Mouse (Mus musculus) lung, embryonic 16.5 days (tissue): Measurements from ENCODE around the gene Cmpk2. TPM values are rescaled to one million over a fixed set of nuclear protein-coding genes. Genes with fewer than 3 reads are reported as not detected.
A peak's percentile ranks its signal among the peaks of the same experiment; 100 is the strongest.
"Not testable (repeated sequence)": the region's sequence is repeated elsewhere in the genome, so short reads cannot be mapped to it uniquely, and the experiment has no call there.

Experiments
- ATAC-seq: fragments of 200-750 bp; cut with Nextera tagmentation; 2 replicates; pipeline ENCODE4 v1.8.0; 2017; ENCODE audit warnings: low read depth, mild to moderate bottlenecking, moderate library complexity
- H3K27ac ChIP-seq: fragments of 300-500 bp; sonication (generic); 2 replicates; pipeline ENCODE4 v1.5.1; 2014; ENCODE audit warnings: mild to moderate bottlenecking, control low read depth, low read length
- H3K27me3 ChIP-seq: fragments of 300-500 bp; sonication (generic); 2 replicates; pipeline ENCODE4 v1.6.1; 2014; ENCODE audit warnings: low read depth, low read length, mixed read lengths; ENCODE audit not compliant: control insufficient read depth, insufficient read depth
- H3K36me3 ChIP-seq: fragments of 300-500 bp; sonication (generic); 2 replicates; pipeline ENCODE4 v1.6.1; 2014; ENCODE audit warnings: low read length; ENCODE audit not compliant: control insufficient read depth, insufficient read depth
- H3K4me1 ChIP-seq: fragments of 300-500 bp; sonication (generic); replicated peaks from 2 replicates; pipeline ENCODE4 v1.6.1; 2014; ENCODE audit warnings: low read length, mixed read lengths; ENCODE audit not compliant: control insufficient read depth, insufficient read depth
- H3K4me2 ChIP-seq: fragments of 300-500 bp; sonication (generic); 2 replicates; pipeline ENCODE4 v1.6.1; 2014; ENCODE audit warnings: low read depth, low read length, control low read depth
- H3K4me3 ChIP-seq: fragments of 300-500 bp; sonication (generic); 2 replicates; pipeline ENCODE4 v1.5.1; 2014; ENCODE audit warnings: mild to moderate bottlenecking, low read length, control low read depth
- H3K9ac ChIP-seq: fragments of 300-500 bp; sonication (generic); 2 replicates; pipeline ENCODE4 v1.6.1; 2014; ENCODE audit warnings: low read length, control low read depth
- H3K9me3 ChIP-seq: fragments of 300-500 bp; sonication (generic); 2 replicates; pipeline ENCODE4 v1.6.1; 2016; ENCODE audit warnings: low read length; ENCODE audit not compliant: control insufficient read depth
- WGBS: fragments of 180-500 bp; shearing (Covaris S2); extraction: QIAGEN DNeasy Blood & Tissue Kit; methylation state at CpG from one replicate; pipeline ENCODE4 v1.1.7; 2014; 5-methylcytosine and 5-hydroxymethylcytosine counted together
- polyA plus RNA-seq: library from polyadenylated mRNA; unstranded; fragments of >200 nt; fragmentation: Nextera tagmentation; extraction: Ambion mirVana; gene quantifications from 2 replicates; pipeline ENCODE4 v1.2.1, GENCODE M21; 2015

Gene Cmpk2
- polyA plus RNA-seq, 1 experiment from 2014 or later: 8.6 TPM

DNA sequence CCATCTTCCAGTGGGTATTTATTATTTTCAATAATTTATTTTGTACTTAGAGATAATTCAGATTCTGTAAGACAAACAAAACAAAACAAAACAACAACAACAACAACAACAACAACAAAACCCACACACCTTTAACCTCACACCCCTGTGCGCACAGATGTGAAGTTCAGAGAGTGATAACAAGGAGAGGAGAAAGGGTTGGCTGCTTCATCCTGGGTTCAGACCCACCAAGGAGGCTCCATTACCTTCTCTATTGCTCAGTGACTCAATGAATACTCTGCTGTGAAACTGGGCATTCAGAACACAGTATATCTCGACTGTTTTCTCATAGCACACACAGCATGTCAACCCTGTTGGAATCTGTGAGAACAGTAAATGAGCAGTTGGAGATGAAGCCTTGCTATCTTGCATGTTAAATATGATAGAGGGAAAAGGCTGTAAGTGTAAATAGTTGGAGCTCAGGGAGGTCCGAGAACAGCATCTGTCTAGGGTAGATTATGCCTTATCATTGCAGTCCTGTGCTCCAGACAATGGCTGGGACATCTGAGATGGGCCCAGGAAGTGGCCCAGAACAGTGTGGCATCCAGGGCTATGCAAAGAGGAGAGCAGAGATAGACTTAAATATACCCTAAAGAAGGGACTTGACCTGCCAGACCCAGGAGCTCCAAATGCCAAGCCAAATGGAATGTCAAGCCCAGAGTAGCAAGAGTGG lies 3.9 kb downstream of the Cmpk2 start:
- Histone ChIP-seq H3K4me3 (no peak overlapping the region), H3K4me2 (no peak overlapping the region), H3K27me3 (no peaks in the 10 kb centered on the region), H3K27ac (no peak overlapping the region), H3K36me3 (no peaks in the 10 kb centered on the region), H3K9ac (no peak overlapping the region), H3K9me3 (no peaks in the 10 kb centered on the region), H3K4me1 (peaks cover 5% of the 10 kb centered on the region; the same call in 1 of the 2 replicates)
- ATAC-seq: no peak
- 78% methylated on average over 3 of the region's 3 CpGs for WGBS

DNA sequence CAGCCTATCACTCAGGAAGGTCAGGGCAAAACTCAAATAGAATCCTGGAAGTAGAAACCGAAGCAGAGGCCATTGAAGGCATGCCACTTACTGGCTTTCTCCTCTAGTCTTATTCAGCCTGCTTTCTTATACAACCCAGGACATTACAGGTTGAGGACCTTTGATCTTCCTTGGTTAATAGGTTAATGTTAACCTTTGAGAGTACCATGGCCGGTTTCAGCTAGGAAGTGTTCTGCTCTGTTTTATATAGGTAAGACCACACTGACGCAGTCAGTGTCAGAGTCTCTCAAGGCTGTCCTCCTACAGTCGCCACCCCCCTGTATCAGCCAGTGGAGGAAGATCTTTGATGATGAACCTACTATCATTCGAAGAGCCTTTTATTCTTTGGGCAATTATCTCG lies 4.7 kb downstream of the Cmpk2 start:
- Histone ChIP-seq H3K9ac (no peak overlapping the region), H3K4me1 (peaks cover 5% of the 10 kb centered on the region; the same call in 1 of the 2 replicates), H3K27me3 (no peaks in the 10 kb centered on the region), H3K36me3 (no peaks in the 10 kb centered on the region), H3K27ac (no peak overlapping the region), H3K4me3 (no peak overlapping the region), H3K9me3 (no peaks in the 10 kb centered on the region), H3K4me2 (no peak overlapping the region)
- 89% methylated on average over 6 of the region's 6 CpGs for WGBS
- ATAC-seq: no peak

GRCm38 (mm10) chr12:26477198-26477597 lies 8.2 kb downstream of the Cmpk2 start:
- Histone ChIP-seq H3K4me2 (no peak overlapping the region), H3K27me3 (no peaks in the 10 kb centered on the region), H3K36me3 (no peaks in the 10 kb centered on the region), H3K9me3 (no peaks in the 10 kb centered on the region), H3K9ac (no peak overlapping the region), H3K27ac (no peak overlapping the region), H3K4me1 (no peaks in the 10 kb centered on the region; the same call in 1 of the 2 replicates), H3K4me3 (no peak overlapping the region)
- no peak for ATAC-seq
- WGBS: 88% methylated on average over 5 of the region's 5 CpGs

DNA sequence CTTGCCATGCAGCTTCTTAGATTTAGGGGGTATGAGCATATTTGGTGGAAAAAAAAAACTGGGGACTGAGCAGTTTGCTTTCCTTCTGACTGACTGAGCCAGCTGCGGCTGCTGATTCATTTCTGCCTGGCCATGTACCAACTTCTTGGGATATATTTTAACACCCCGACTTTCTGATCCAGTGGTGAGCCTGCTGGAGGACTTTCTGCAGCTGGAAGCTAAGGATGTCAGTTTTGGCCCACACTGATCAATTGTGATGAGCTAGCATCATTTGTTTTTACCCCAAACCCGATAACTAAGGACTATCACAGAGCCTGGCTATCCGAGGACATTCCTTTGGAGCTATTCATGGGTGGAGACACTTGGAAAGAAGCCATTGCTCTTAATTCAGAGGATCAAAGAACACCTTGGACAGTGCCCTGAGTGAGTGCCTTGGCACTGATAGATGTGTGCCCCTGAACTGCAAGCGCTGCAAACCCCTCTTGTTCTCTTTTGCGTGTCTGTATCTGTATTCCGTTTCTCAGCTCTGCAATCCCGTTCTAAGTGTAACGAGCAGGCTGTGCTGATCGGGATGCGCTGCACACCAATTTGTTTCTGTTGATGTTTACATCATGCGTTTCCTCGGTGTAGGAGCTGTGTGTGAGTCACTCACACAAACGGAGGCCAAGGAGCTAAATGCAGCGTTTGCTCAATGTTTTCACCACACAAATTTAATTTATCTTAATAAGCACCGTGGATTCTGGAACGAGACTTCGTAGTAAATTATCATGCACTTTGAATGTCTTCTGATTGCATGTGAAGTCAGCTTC lies 9.4 kb downstream of the Cmpk2 start:
- H3K27ac ChIP-seq: no peak overlapping the region
- H3K4me1 ChIP-seq: no peaks in the 10 kb centered on the region; the same call in 1 of the 2 replicates
- no peak overlapping the region for H3K4me3 ChIP-seq
- H3K36me3 ChIP-seq: no peaks in the 10 kb centered on the region
- WGBS: 62% methylated on average over 18 of the region's 18 CpGs
- H3K27me3 ChIP-seq: no peaks in the 10 kb centered on the region
- 0 out of 2 replicates have a peak, but pooled peaks have one; percentile 41 for ATAC-seq
- H3K9ac ChIP-seq: no peak overlapping the region
- no peak overlapping the region for H3K4me2 ChIP-seq
- H3K9me3 ChIP-seq: no peaks in the 10 kb centered on the region

DNA sequence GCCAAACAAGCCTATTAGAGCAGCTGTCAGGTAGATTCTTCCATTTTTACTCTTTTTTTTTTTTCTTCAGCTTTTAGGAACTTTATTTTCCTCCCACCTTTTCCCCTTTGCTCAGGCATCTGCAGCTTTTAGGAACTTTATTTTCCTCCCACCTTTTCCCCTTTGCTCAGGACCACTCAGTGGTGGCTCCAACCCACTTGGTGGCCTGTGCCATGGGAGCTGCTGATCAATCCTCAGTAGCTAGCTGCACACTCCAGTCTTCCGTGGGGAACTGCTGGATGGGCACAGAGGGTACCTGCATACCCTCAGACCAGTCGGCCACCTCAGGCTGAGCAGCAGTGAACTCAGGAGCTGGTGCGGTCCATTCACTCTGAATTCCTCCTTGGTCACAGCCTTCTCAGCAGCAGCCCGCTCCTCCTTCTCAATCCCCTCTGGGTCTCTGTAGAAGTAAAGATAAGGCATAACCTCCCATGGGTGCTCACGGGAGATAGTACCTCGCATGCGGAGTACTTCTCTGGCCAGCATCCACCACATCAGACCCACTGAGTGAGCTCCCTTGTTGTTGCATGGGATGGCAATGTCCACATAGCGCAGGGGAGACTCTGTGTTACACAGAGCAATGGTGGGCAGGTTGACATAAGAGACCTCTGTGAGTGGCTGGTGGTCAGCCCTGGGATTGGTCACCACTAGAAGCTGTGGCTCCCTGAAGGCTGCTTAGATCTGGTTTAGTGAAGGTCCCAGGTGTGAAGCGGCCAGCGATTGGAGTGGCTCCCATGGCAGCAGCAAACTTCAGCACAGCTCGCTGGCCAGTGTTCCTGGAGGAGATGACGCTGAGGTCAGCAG lies 17.0 kb downstream of the Cmpk2 start:
- not testable (repeated sequence) for H3K4me1 ChIP-seq, H3K4me3 ChIP-seq, H3K27ac ChIP-seq, H3K27me3 ChIP-seq, H3K9ac ChIP-seq, ATAC-seq, H3K4me2 ChIP-seq, H3K36me3 ChIP-seq, H3K9me3 ChIP-seq
- WGBS: 85% methylated on average over 12 of the region's 12 CpGs

DNA sequence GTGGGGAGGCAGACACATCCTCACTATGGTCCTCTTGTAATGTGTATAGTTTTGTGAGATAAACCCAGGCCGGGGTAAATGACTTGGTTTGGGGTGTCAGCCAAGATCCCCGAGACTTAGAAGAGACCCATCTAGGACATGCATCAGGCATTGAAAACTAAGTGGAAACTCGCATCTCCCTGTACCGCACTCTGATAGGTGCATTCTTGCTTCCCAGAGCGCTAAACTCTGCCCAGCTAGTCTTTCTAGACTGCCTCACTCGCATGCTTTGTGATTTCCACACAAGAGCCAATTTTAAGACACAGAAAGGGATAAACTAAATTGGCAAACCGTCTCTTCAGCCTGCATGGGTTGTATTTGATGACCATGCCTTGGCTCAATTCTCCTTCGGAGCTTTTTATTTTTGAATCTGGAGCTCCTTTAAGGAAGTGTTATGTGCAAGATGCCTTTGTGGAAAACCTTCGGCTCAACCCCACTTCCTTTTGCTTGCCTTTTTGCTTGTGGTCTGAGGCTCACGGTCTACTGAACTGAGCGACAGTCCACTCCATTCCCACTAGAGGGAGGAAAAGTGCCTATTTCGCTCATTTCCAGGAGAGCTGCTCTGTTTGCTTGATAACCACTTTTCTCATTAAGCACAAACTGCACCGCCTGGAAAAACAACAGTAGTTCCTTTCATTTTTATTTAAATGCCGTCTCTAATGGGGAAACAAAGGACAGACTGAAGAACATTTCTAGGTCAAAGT lies 19.0 kb downstream of the Cmpk2 start:
- H3K4me1 ChIP-seq: peaks cover 3% of the 10 kb centered on the region
- H3K4me2 ChIP-seq: peak overlapping the region; percentile 30; the same call in 1 of the 2 replicates
- H3K9ac ChIP-seq: no peak overlapping the region
- no peaks in the 10 kb centered on the region for H3K9me3 ChIP-seq
- H3K27me3 ChIP-seq: no peaks in the 10 kb centered on the region
- ATAC-seq: peak; percentile 49; the same call in 1 of the 2 replicates
- 47% methylated on average over 14 of the region's 14 CpGs for WGBS
- no peak overlapping the region for H3K27ac ChIP-seq
- no peaks in the 10 kb centered on the region for H3K36me3 ChIP-seq
- H3K4me3 ChIP-seq: no peak overlapping the region

GRCm38 (mm10) chr12:26488617-26489274 lies 19.7 kb downstream of the Cmpk2 start:
- Histone ChIP-seq H3K4me1 (peaks cover 3% of the 10 kb centered on the region), H3K4me2 (peak overlapping the region; percentile 30; the same call in 1 of the 2 replicates), H3K27ac (no peak overlapping the region), H3K36me3 (no peaks in the 10 kb centered on the region), H3K4me3 (no peak overlapping the region), H3K9me3 (no peaks in the 10 kb centered on the region), H3K27me3 (no peaks in the 10 kb centered on the region), H3K9ac (no peak overlapping the region)
- WGBS: 42% methylated on average over 5 of the region's 5 CpGs
- ATAC-seq: no peak

DNA sequence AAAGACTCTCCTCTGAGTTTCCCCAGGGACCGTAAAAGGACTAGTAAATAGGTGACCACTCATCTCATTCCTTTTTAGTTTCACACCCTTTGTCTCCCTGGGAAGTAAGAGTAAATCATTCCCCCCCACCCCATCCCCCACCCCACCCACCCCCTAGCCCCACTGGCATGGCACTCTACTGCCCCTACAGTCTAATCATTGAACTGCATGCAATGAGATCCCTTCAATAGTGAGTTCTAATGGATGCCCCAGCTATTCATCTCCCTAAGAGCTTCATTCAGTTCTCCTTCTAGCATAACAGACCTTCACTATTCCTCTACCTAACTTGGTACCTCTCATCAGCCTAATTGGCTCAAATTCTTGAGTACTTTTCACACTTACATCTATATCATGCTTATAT lies 20.9 kb downstream of the Cmpk2 start:
- Histone ChIP-seq H3K9me3 (no peaks in the 10 kb centered on the region), H3K4me3 (no peak overlapping the region), H3K4me2 (no peak overlapping the region), H3K36me3 (no peaks in the 10 kb centered on the region), H3K27ac (no peak overlapping the region), H3K4me1 (peaks cover 3% of the 10 kb centered on the region), H3K27me3 (no peaks in the 10 kb centered on the region), H3K9ac (no peak overlapping the region)
- ATAC-seq: no peak
- 86% methylated on average over 1 of the region's 1 CpGs for WGBS
